In genomic region chr1:80091350-80091749, GRCm38 (mm10) we compare ENCODE assay signal across 13 mouse cellular contexts.
A peak's percentile ranks its signal among the peaks of the same experiment; 100 is the strongest.
DNase-seq lines count a peak whose midpoint lies in the region; ATAC-seq and TF ChIP-seq lines count a peak whose summit lies in the region.
"Had no signal": no experiment of that assay in that cellular context is flagged by ENCODE, and none has a peak within 500 bp of the region (broad histone marks: within the 10 kb centered on the region; RNA-seq: fewer than 3 reads in every experiment).

No protein-coding gene starts in this region.

- H3K4me2 ChIP-seq in forebrain, postnatal 0 days (ENCODE audit: low read depth), result no peak overlapping the region
- H3K4me2 ChIP-seq in forebrain, embryonic 12.5 days, result no peak overlapping the region
- no peak overlapping the region for H3K4me2 ChIP-seq in kidney, embryonic 16.5 days (replicated peaks; ENCODE audit: low read depth, low read length)
- no peak overlapping the region for H3K4me2 ChIP-seq in liver, postnatal 0 days (ENCODE audit: low read depth, low read length)
- H3K4me2 ChIP-seq: forebrain, embryonic 13.5 days; neural tube, embryonic 13.5 days had no signal

- H3K36me3 ChIP-seq in forebrain, postnatal 0 days (ENCODE audit: insufficient read depth), result no peaks in the 10 kb centered on the region
- H3K36me3 ChIP-seq in forebrain, embryonic 12.5 days (replicated peaks), result no peaks in the 10 kb centered on the region
- H3K36me3 ChIP-seq in kidney, embryonic 16.5 days (ENCODE audit: insufficient read depth, low read length), result no peaks in the 10 kb centered on the region
- H3K36me3 ChIP-seq in liver, postnatal 0 days (replicated peaks; ENCODE audit: insufficient read depth, low read length), result no peaks in the 10 kb centered on the region
- H3K36me3 ChIP-seq: neural tube, embryonic 13.5 days had no signal

- TF ChIP-seq CTCF in forebrain, postnatal 0 days (IDR thresholded peaks at IDR 0.05; ENCODE audit: low read depth), result no peak
- TF ChIP-seq CTCF in liver, postnatal 0 days (IDR thresholded peaks at IDR 0.05; ENCODE audit: low read depth), result no peak

- no peaks in the 10 kb centered on the region for H3K27me3 ChIP-seq in forebrain, postnatal 0 days (ENCODE audit: insufficient read depth, low read length)
- no peaks in the 10 kb centered on the region for H3K27me3 ChIP-seq in forebrain, embryonic 12.5 days
- no peaks in the 10 kb centered on the region for H3K27me3 ChIP-seq in kidney, embryonic 16.5 days (ENCODE audit: insufficient read depth, low read length)
- no peaks in the 10 kb centered on the region for H3K27me3 ChIP-seq in liver, postnatal 0 days (ENCODE audit: insufficient read depth, low read length)
- H3K27me3 ChIP-seq: forebrain, embryonic 13.5 days; neural tube, embryonic 13.5 days had no signal

- TF ChIP-seq EP300 in liver, postnatal 0 days (IDR thresholded peaks at IDR 0.05; ENCODE audit: low read depth), result no peak

- H3K27ac ChIP-seq in forebrain, postnatal 0 days (ENCODE audit: low read depth, low read length), result no peak overlapping the region
- H3K27ac ChIP-seq in forebrain, embryonic 12.5 days, result no peak overlapping the region
- H3K27ac ChIP-seq in kidney, embryonic 16.5 days (ENCODE audit: low read length), result no peak overlapping the region
- H3K27ac ChIP-seq in liver, postnatal 0 days (ENCODE audit: low read depth), result no peak overlapping the region
- H3K27ac ChIP-seq: forebrain, embryonic 13.5 days; liver, embryonic 14.5 days; neural tube, embryonic 13.5 days had no signal

- H3K4me1 ChIP-seq in forebrain, postnatal 0 days (ENCODE audit: insufficient read depth), result no peaks in the 10 kb centered on the region
- H3K4me1 ChIP-seq in forebrain, embryonic 12.5 days, result no peaks in the 10 kb centered on the region
- no peaks in the 10 kb centered on the region for H3K4me1 ChIP-seq in kidney, embryonic 16.5 days (ENCODE audit: insufficient read depth, low read length)
- no peaks in the 10 kb centered on the region for H3K4me1 ChIP-seq in liver, postnatal 0 days (ENCODE audit: insufficient read depth)
- H3K4me1 ChIP-seq: forebrain, embryonic 13.5 days had no signal

- no peaks in the 10 kb centered on the region for H3K9me3 ChIP-seq in forebrain, postnatal 0 days (ENCODE audit: low read length)
- H3K9me3 ChIP-seq in forebrain, embryonic 12.5 days, result 0 out of 2 replicates have a peak, but pooled peaks cover 6% of the 10 kb centered on the region
- no peaks in the 10 kb centered on the region for H3K9me3 ChIP-seq in kidney, embryonic 16.5 days (ENCODE audit: low read length)
- H3K9me3 ChIP-seq in liver, postnatal 0 days (ENCODE audit: low read length), result no peaks in the 10 kb centered on the region
- H3K9me3 ChIP-seq: forebrain, embryonic 13.5 days; neural tube, embryonic 13.5 days had no signal

- peak; percentile 26 for DNase-seq in forebrain, postnatal 0 days
- DNase-seq in kidney, postnatal 4 days, result peak; percentile 9 to 11
- peak; percentile 74 for DNase-seq in 416B (ENCODE audit: low read depth)
- peak; percentile 45 for DNase-seq in heart, postnatal 4 days
- no peak for DNase-seq in liver, postnatal 0 days
- no peak for DNase-seq in layer of hippocampus, adult 11-12 months (ENCODE audit: low spot score)
- DNase-seq: B cell, adult 2 months; layer of hippocampus, postnatal 36 days had no signal

- ATAC-seq in forebrain, postnatal 0 days, result peak; percentile 32; the same call in 1 of the 2 replicates
- no peak for ATAC-seq in forebrain, embryonic 12.5 days (ENCODE audit: low FRiP score)
- no peak for ATAC-seq in kidney, embryonic 16.5 days (ENCODE audit: low FRiP score, low TSS enrichment)
- ATAC-seq in liver, postnatal 0 days, result no peak
- ATAC-seq: forebrain, embryonic 13.5 days had no signal

- H3K4me3 ChIP-seq in forebrain, postnatal 0 days (ENCODE audit: low read depth, low read length), result no peak overlapping the region
- H3K4me3 ChIP-seq in forebrain, embryonic 12.5 days (replicated peaks), result no peak overlapping the region
- H3K4me3 ChIP-seq in kidney, embryonic 16.5 days (ENCODE audit: low read length), result no peak overlapping the region
- no peak overlapping the region for H3K4me3 ChIP-seq in liver, postnatal 0 days (ENCODE audit: low read depth, low read length)
- H3K4me3 ChIP-seq: forebrain, embryonic 13.5 days; neural tube, embryonic 13.5 days had no signal

- H3K9ac ChIP-seq in forebrain, postnatal 0 days, result no peak overlapping the region
- no peak overlapping the region for H3K9ac ChIP-seq in forebrain, embryonic 12.5 days
- H3K9ac ChIP-seq in kidney, embryonic 16.5 days (replicated peaks; ENCODE audit: low read length), result no peak overlapping the region
- H3K9ac ChIP-seq in liver, postnatal 0 days (replicated peaks), result no peak overlapping the region
- H3K9ac ChIP-seq: forebrain, embryonic 13.5 days; liver, embryonic 14.5 days; neural tube, embryonic 13.5 days had no signal

- 70% methylated on average over 8 of the region's 8 CpGs for WGBS in forebrain, postnatal 0 days
- 86% methylated on average over 8 of the region's 8 CpGs for WGBS in forebrain, embryonic 12.5 days
- 69% methylated on average over 8 of the region's 8 CpGs for WGBS in kidney, embryonic 16.5 days
- 44% methylated on average over 8 of the region's 8 CpGs for WGBS in liver, postnatal 0 days (ENCODE audit: insufficient replicate concordance)

Comparison
In these comparisons a context has a peak if more than half of its experiments do, and no peak if none do; other contexts are left out.
1. DNase-seq: peak in forebrain, postnatal 0 days (single experiment), kidney, postnatal 4 days (2 of 2), 416B (single experiment) and heart, postnatal 4 days (single experiment); none in liver, postnatal 0 days (single experiment) and layer of hippocampus, adult 11-12 months (single experiment).